Mouse (Mus musculus) layer of hippocampus, postnatal 10 days (tissue): ENCODE results near the gene Smcp. TPM values are rescaled to one million over a fixed set of nuclear protein-coding genes. Genes with fewer than 3 reads are reported as not detected.

Source experiments
- DNase-seq, 2 experiments: peaks; one replicate each; pipeline ENCODE4 v3.0.0; 2021; ENCODE audit warnings: low spot score in 2 of 2
- long read RNA-seq: library from polyadenylated mRNA; stranded (forward); transcript quantifications from one replicate; pipeline ENCODE4 v2.0.0, GENCODE M21; 2023
- total RNA-seq, 2 experiments: library from RNA; stranded (reverse); gene quantifications; 2 replicates each; pipeline ENCODE4 v1.2.3; 2021

The Smcp gene
- not detected for total RNA-seq
- long read RNA-seq = 0 reads

DNA sequence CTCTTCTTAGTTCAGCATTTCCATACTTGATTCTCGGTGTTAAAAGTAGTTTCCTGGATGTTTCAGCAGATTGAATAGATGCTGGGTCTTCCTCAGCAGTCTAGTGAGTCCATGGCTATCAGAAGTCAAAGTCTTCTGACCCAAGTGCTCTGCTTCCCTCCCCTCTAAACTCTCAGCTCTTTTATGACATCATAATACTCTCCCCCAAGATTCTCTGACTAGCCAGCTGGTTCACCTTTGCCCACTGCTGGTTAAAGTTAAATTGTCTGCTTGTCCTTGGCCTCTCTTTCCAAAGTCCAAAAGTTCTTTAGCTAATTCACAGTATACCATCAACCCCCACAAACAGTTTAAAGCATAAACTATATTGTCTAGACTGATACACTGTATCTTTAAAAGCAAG is at the start of gene Smcp:
Gene Smcp, minus strand, starts transcription at position 140 of the 400 bp plus-strand sequence.
- DNase-seq = no peak

DNA sequence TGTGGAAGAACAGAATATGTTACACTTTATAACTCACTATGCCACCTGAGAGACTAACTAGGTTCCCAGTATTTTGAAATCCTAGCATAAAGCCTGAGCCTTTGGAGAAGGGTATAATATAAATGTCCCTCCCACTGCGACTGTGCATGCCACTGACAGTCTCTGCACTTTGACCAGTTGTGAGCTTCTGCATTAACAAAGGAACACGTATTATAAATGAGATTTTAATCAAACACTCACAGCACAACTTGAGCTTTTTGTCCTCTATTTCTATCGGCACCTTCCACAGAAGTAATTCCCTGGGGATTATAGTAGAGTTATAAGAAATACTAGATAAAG is 49.8 kb upstream of the Smcp start:
- no peak for DNase-seq

DNA sequence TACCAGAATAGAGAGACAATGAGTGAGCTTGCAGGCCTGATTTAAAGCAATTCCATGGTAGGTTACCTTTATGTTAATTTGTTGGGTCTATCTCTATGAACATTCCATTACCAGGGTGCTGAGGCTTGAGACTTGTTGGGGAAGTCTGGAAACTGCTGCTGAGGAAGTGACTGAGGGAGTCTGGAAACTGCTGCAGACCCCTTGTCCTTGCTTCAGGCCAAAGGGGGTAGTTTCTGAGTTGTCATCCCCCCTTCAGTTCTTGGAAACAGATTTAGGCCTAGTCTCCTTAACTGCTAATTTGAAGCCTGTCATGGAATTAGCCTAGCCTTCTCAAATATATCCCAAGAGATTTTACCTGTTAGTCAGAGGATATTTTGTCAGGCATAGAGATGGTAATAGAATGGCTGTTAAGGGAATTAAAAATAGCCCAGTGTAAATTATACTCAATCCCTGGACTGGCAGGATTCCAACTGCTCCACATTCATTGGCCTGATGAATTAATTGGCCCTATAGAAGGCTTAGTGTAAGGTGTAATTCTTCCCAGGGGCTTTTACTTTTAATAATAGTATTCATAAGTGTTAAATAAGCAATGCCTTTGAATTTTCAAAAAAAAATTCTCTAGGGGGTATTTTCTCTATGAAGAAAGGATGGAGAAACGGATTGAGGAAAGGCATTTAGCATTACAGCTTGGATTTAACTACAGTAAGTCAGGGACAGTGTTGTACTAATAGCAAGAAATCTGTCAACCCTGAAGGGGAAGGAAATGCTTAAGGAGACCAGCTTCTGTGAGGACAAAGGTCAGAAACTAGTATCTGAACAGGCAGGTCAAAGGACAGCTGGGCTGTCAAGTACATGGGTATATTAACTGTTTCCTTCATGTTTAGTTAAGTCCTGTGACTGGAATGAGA is 49.2 kb upstream of the Smcp start:
- no peak for DNase-seq

GRCm38 (mm10) chr3:92621560-92621959 is 32.8 kb upstream of the Smcp start, which contains the start of gene Lce6a:
Gene Lce6a, minus strand, starts transcription at chr3:92621660.
- no peak for DNase-seq

DNA sequence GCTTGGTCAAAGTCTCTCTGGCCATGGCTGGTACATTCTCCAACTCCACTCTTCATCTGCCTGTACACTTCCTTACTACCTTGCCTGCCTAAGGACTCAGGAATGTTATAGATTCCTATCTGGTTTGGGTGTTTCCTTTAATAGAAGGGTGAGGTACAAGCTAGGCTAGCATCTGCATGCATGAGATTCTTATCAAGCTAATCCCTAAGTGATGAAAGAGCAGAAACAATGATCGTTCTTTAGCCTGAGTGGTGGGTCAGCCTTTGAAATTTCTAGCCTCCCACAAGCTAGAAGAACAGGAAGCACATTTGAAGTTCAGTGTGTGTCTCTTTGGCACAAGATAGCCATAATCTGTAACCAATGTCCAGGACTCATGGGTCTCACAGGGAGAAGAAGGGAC is 21.0 kb upstream of the Smcp start:
- DNase-seq = no peak

DNA sequence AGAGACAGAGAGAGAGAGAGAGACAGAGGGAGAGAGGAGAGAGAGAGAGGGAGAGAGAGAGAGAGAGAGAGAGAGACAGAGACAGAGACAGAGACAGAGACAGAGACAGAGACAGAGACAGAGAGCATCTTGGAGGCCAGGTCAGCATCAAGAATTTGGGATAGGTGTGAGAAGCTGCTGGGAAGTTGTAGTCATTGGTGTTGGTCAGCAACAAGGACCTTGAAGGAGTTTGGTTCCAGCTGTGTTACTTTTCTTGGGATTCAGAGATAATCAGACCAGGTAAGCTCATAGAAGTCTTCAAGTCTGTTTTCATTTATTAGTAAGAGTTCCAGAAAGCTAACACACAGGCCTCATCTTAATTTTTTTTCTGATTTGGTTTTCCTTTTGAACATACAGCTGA is 18.6 kb upstream of the Smcp start, which contains the start of gene 2210017I01Rik:
Gene 2210017I01Rik, minus strand, starts transcription at position 101 of the 400 bp plus-strand sequence.
- no peak for DNase-seq

DNA sequence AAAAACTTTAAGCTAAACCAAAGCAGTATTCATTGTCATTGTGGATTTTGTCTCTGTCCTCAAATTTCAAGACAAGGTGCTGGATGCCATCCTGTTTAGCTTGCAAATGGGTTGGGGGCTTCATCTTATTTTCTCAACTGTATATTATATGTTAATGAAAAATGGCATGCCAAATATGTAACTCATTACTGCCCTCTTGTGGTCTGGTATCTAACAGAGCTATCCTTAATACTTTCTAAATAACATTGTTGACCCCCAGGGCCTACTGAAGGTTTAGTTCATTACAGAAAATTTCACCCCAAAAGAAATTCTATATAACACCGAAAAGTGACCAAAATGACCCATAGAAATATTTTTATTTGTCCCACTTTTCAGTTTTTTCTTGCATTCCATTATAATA is 13.4 kb upstream of the Smcp start:
- no peak for DNase-seq

- no peak for DNase-seq
These were observed 11.7 kb upstream of the Smcp start for GRCm38 (mm10) chr3:92600456-92600855.

DNA sequence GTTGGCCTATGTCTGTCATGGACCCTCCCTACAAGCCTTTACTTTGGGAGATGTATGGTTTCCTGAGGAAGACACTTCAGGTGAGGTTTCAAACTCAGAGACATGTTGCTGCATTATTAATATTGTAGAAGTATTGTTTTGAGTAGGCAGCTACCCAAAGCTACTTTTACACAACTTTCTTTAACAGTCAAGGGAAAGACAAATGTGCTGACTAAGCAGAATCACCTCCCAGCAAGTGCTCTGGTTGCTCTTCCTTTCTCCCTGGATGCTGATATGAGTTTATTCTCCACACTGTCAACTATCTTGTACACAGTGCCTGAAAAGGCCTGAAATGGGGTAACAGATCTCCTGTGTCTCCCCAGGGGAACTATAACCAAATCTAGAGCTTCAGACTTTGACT is 11.2 kb upstream of the Smcp start:
- no peak for DNase-seq

DNA sequence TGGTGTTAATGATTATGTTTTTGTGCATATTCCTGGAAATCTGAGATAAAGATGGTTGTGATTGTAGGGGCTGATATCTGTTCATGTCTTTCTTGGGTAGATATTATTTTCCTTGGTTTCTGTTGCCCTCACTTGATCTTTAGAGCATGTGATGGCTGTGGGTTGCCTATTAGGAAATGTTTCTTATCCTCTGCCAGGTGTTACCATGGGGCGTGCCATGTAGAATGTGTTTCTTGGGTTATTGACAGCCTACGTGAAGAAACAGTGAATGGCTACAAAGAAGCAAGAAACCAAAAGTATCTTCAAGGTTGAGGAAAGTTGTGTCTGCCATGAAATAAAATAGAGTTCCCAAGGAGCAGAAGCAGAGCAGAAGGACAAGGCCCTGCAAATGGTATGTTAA is 9.6 kb upstream of the Smcp start:
- DNase-seq = no peak

DNA sequence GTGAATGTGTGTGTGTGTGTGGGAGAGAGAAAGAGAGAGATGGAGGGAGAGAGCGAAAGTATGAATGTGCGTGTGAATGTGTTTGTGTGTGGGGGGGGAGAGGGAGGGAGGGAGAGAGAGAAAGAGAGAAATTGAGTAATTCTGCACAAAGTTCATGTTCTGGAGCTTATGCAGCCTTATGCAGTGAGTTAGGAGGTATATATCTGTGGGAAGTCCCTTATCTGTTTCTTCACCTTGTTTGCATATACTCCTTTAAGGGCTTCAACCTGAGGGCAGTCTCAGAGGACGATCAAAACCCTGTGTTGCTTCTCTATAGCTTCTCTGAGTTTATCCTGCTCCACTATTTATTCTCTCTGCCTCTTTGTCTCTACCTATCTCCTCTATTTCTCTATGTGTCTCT is 1.6 kb downstream of the Smcp start:
- DNase-seq = no peak

DNA sequence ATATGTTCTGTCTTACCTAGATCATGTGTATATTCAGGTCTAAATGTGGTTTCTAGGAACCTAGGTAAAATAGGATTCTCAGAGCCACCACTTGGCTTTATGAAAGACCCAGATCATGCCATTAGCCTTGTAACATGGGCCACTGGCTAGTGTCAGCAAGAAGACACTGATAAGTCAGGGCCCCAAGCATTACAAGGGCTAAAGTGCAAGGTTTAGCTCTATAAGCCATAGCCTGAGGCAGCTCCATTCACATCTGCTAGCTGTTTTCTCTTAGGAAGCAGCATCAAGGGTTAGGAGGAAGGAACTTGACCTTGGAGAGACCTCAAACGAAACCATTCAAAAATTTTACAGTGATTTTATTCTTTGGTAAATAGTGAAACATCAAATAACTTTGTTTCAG is 3.7 kb downstream of the Smcp start:
- DNase-seq = no peak

DNA sequence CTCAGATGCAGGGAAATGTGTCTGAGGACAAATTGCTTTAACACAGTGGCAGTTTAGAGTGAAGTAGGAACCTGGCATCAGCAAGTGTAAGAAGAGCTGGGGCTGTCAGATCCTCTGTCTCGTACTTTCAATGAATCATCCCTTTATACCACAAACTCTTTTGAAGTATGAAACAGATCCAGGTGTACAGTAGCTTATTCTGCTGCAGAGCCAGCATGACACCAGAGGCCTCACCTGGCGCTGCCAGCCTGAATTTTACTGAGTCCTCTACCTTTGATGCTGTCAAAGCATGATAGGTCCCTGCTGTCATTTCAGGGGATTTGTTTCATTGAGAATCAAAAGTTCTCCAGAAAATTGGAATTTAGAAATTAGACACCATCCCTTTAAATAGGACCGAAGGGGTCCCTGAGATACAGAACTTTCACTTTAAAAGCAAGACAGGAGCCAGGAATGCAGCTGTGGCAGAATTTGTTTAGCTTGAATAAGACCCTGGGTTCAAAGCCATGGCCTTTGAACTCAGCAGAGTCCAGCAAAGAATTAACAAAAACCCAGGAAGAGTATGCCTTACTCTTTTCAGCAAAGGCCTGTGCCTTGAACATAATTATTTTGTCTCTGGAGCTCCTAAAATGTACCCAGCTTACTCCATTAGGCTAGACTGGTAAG is 5.5 kb downstream of the Smcp start:
- no peak for DNase-seq

- DNase-seq = no peak
These were observed 9.3 kb downstream of the Smcp start for GRCm38 (mm10) chr3:92579508-92579907.

- DNase-seq = no peak
These were observed 10.0 kb downstream of the Smcp start for GRCm38 (mm10) chr3:92578652-92579413.

DNA sequence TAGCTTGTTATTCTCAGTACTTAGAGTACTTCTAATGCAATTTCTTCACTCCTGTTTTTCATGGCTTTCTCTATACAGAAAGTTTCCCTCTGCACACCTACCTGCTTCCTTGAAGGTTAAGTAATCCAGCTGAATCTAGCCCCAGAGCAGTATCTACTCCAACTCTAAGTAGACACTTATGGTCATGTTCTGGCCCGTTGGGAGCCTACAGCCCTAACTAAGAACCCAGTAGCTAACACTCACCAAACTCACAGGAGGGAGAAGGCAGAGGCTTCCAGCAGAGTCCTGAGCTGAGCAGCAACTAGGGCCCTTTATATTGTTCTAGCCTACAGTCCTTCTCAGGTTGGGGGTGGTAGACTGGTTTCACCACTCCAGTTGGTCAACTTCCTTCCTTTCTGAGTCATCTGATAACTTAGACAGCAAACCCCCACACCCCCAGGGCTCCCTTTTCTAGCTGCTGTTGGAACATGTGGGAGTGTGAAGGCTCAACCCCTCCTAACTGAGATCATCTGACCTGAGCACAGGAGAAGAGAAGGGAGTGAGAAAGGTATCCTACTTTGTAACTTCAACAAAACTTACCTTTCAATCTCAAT is 15.3 kb downstream of the Smcp start, which contains the start of gene Ivl:
Gene Ivl, minus strand, starts transcription at position 287 of the 593 bp plus-strand sequence.
- DNase-seq = no peak

DNA sequence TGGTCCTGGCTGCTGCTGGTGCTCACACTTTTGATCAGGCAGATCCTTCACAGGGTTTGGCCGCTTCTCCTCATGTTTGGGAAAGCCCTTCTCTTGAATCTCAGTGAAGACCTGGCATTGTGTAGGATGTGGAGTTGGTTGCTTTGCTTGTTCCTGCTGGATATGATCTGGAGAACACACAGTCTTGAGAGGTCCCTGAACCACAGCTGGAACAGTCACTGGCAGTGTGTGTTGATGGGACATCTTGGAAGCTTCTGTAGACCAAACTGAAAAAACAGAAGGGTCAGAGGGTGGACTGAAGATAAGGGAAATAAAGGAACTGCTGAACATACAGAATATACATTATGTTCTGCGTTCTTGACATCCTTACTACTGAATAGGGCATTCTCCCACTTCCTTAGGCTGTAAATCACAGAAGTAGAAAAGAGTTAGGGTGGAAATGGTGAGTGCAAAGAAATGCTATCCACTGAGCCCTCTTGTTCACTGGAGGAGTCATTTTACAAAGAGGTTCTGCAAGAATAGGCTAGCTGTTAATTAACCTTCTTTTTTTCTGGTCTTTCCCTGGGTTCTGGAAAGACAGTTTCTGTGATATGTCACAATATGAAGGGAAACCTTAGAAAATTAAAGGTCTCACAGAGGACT is 16.2 kb downstream of the Smcp start:
- no peak for DNase-seq

DNA sequence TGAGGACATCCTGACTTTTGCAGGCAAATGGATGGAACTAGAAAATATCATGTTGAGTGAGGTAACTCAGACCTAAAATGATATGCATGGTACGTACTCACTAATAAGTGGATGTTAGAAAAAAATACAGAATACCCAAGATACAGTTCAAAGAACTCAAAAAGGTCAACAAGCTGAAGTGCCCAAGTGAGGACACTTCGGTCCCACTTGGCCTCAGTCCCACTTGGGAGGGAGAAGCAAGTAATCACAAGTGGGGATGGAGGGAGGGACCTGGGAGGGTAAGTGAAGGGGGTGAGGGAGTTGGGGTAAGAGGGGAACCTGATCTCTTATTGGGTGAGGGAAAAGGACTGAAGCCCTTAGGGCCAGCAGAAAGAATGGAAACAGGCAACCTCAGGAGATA is 20.0 kb downstream of the Smcp start:
- no peak for DNase-seq

- no peak for DNase-seq
These were observed 23.4 kb downstream of the Smcp start for GRCm38 (mm10) chr3:92565418-92565817.

DNA sequence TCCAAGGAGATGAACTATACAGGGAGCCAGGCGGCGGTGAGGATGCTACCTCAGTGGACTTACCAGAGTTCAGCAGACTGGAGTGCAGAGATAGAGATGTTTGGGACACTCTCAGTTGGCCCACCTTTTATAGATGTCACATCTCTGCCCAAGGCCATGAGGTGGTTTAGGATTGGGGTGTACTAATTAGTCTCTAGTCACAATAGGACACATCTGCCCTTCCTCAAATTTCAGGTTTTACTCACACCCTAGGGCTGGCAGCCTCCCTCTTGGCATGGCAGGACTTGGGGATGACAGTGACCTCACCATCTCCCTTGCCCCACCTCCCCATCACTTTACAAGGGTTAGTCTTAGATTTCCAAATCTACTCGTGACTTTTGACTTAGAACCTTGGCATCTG is 54.4 kb downstream of the Smcp start, which contains the start of gene 2310046K23Rik:
Gene 2310046K23Rik, minus strand, starts transcription at position 101 of the 400 bp plus-strand sequence.
- DNase-seq = no peak
